Mouse (Mus musculus): Measurements from ENCODE around the gene Amz1.

Amz1 gene

DNA sequence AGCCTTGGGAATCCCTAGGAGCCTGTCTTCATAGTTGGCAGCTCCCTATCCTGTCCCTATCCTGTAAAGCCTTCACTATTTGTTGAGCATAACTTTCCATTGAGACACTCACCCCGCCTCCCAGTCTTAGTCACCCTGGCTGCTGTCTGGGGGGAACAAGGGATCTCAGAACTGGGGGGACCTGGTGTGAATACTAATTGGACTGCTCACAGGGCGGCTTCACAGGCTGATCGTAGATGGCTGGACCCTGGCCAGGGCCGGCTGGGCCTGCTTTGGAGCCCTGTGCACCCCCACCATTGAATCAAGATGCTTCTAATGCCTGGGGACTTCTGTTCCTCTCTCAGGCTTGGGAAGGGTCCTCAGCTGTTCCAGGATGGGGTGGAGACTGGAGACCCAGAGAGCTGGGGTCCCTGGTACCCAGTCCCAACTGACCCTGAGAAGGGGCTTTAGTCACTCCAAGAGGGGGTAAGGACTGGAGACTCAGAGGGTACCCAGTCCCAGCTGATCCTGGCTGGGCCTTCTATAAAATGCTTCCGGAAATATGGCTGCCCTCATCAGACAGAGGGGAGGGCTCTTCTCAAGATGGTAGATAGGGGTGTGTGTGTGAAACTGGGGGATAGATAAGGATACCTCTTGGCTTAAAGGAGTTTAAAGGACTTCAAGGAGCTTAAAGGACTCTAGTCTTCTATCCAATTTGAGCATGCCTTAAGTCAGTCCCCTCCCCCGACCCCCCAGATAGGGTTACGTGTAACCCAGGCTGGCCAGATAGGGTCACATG is 2.3 kb downstream of the Amz1 start:
- peak; percentile 47 for DNase-seq

DNA sequence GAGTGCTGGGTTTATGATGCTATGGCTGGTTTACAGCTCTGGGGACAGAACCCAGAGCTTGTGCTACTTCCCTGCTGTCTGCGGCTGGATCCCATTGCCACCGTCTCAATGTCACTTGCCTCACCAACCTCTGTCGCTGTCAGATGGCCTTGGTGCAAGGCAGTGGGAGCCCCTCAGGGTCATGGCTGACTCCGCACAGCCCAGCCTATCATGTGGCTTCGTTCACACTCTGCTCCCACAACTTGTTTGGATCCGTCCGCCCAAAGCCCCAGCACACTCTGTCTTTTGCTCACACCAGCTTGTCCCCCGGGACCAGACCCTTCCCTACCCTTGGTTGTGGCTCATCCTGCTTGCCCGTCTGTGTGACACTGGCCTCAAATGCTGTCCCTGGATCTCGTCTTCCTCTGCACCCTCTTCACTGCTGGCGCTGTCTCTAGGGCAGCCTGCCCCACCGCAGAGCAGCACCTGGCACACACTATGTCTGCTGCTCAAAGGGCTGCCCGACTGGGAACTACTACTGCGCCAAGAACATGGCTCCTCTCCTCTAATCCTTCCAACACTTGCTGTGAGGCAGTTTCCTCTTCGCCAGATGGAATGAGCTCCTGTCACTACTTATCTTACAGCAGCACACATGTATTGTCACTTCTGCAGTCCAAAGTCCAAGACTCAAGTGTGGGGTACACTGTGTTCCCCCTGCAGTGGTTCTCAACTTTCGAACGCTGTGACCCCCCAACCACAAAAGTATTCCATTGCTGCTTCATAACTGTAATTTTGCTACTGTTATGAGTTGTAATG is 3.2 kb downstream of the Amz1 start:
- DNase-seq = no peak

DNA sequence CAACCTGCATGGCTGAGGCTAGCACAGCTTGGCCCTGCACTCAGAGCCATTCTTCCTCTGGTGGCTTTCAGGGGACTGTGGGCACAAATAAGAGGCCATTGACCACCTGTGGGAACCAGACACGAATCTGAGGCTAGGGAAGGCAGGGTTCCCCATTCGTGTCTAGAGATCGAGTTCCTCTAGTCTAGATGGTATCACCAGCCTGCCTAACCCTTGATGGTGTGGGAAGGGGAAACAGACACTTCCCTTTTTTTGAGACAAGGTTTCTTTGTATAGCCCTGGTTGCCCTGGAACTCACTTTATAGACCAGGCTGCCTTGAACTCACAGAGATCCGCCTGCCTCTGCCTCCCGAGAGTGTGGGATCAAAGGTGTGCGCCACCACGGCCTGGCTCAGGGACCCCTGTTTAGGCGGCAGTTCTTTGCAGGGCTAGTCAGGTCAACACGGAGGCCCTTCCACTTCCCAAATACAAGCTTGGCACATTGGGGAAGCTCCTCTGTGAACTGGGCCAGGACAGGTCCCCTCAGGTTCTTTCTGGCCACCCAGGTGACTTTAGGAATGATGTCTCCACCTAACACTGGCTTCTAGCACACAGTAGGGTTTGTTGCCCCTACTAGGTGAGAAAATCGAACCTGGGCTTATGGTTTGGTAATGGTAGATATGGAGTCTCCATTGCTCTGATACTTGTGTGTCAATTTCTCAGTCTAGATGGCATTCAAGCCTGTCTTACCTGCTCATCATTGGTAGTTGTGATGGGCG is 7.3 kb downstream of the Amz1 start:
- no peak for DNase-seq

DNA sequence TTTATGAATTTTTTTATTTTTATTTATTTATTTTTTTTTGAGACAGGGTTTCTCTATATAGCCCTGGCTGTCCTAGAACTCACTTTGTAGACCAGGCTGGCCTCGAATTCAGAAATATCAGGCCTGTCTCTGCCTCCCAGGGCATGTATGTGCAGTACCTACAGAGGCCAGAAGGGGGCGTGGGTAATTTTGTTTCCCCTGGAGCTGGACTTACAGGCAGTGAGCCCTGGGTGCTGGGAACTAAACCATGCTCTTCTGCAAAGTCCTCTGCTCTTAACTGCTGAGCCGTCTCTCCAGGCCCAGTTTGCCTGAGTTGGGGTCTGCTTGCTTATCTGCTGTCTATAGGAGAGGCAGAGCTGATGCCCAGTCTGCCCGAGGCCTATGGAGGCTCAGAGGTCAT is 8.3 kb downstream of the Amz1 start:
- DNase-seq = no peak

DNA sequence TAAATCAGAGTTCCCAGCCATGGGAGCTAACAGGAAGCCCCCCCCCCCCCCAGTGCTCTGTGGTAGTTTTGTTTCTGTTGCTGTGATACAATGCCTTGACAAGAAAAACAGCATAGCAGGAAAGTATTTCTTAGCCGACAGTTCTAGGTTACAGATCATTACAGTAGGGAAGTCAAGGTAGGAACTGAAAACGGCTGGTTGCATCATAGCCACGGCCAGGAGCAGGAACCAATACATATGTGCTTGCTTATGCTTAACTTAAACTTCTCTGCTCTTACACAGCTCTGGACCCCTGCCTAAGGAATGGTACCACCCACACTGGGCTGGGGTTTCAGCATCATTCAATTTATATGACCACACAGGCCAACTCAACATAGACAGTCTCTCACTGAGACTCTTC is 9.4 kb downstream of the Amz1 start:
- DNase-seq = no peak

DNA sequence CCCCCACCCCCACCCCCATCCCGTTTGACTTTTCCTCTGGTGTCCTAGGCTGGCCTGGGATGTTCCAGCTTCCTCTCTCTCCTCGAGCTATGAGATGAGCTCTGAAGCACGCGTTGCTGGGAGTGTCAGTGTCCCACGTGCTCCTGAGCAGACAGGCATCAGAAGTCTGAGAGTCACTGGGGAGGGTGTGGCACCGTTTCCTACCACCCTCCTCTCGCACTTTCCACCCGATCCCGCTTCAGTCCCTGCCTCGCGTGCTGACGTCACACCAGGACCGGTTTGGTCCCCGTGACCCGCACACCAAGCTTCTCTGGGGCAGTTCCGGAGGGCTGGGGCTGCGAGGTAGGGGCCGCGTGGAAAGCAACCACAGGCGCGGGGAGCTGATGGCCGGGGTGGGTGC is 11.4 kb downstream of the Amz1 start:
- DNase-seq = peak; percentile 46

DNA sequence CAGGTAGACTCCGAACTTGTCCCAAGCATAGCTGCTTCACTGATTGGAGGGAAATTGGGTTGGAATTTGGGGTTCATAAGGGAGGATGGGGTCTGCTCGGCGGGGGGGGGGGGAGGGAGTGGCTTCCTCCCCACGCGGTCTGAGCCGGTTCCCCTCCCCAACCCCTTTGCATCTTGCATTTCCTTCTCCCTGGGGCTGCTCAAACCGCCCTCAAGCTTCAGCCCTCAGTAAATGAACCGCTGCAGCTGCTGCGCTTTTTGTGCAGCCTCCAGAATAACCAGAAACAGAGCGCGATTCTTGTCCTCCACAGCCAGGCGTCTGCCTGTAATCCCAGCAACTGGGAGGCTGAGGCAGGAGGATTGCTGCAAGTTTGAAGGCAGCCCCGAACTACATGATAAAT is 12.2 kb downstream of the Amz1 start:
- DNase-seq = no peak

DNA sequence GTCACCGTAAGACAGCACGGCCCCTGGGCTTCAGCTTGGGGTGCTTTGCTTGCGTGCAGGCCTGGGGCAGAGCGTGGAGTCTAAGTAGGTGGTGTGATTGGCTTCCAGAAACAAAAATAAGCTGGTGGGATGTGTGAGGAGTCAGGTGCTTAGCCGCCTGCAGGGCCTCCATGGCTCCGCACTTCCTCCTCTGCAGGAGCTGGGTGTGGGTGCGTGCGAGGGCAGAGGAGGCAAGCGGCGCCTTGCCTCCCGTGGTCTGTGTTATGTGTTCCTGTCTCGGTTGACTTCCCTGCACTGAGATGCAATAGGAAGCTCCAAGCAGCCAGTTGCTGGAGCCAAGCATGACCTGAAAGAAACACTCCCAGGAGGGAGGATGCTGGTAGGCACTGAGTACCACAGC is 15.9 kb downstream of the Amz1 start:
- peak; percentile 71 for DNase-seq

DNA sequence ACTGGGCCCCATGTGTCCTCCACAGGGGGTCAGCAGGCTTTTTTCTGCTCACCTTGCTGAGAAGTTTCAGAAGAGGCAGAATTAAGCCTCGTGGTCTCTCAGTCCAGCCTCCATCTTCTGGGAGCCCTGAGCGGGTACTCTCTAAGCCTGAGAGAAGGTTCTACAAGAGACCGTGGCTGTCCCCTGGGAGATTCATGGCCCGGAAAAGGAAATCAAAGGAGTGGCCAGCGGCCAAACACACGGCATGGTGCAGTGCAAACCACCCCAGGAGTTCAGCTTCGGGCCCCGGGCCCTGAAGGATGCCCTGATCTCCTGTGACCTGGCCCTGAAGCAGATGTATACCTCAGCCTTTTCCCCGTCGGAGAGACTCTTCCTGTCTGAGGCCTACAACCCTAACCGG is 17.1 kb downstream of the Amz1 start:
- no peak for DNase-seq

DNA sequence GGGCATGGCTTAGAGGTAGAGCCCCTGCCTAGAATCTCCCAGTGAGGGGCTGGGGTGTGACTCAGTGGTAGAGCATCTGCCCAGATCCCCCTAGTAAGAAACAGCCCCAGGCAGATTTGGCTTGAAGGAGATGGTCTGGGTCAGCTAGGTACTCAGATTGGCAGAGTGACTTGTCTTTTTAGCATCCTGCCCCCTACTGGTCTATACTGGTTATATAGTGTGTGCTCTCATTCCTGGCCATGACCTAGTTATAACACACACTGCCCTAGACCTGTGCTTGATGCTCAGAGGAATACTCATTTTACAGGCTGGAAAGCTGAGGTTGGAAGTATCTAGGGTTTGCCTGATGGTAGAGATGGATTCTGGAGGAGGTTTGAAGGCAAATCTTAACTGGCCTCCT is 17.9 kb downstream of the Amz1 start:
- no peak for DNase-seq

DNA sequence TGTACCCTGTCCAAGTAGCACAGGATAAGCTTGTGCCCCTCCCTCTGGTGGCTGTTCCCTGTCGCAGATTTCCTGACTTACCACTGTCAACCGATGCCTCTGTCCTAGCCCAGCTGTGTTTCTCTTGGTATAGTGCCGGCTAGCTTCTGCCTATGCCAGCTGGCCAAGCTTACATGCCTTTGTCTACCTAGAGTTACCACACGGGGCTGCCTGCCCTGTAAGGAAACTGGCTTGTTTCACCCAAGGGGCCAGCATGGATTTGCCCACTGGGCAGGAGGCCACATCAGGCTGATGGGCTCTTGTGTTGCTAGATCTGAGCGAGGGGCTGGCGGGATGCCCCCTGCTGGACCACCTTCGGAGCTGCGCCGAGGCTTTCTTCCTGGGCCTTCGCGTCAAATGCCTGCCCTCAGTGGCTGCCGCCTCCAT is 19.8 kb downstream of the Amz1 start:
- no peak for DNase-seq

DNA sequence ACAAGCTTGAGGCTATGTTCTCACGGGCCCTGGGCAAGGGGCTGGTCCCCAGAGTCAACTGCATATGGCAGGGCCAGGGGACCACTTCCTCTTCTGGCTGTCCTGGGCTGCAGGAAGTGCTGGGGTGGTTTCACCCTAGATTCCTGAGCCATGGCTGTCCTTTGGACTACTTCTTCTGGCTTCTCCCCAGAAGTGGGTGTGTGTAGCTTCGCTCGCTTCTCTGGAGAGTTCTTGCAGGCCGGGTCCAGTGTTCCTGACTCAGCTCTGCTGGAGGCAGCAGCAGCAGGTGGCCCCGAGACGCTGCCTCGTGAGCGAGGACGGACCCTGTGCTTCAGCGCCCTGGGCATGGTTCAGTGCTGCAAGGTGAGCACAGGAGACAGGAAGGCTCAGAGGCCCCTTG is 24.5 kb downstream of the Amz1 start:
- no peak for DNase-seq

DNA sequence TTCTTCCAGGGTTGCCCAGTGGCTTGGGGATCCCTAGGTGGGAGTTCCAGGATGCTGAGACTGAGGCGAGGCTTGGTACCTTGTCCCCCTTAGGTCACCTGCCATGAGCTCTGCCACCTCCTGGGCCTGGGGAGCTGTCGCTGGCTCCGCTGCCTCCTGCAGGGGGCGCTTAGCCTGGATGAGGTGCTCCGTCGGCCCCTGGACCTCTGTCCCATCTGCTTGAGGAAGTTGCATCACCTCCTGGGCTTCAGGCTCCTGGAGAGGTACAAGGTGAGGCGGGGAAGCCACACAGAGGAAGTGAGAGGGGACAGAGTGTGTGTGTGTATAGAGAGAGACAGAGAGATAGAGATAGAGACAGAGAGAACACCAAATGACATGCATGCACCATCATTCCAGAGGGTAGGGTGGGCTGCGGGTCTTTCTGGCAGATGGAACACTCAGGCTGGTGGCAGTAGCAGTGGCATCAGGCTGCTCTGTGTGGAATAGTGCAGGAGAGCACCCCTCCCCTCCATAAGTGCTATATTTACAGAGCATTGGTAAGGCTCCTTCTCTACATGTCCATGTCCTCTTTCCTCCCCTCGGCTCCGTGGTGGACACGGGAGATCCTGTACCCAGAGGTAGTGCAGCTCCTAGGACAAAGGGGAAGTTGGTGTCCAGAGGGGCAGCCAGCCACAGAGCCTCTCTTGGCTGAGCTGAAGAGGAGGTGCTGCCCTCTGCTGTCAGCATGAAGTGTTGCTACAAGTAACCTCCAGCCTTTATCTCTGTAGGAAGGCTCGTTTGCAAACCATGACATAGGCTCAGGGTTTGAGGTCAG is 25.3 kb downstream of the Amz1 start:
- peak; percentile 64 for DNase-seq

DNA sequence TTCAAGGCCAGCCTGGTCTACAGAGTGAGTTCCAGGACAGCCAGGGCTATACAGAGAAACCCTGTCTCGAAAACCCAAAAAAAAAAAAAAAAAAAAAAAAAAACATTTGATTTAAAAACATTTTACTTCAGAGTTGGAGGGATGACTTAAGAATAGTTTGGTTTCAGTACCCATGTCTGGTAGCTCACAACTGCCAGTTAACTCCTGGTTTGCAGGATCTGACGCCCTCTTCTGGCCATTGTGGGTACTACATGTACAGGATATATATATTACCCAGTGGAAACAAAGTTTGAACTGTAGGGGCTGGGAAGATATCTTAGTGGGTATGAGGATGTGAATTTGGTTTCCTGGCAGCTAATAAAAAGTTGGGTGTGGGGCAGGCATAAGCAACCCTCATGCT is 27.0 kb downstream of the Amz1 start:
- DNase-seq = no peak

DNA sequence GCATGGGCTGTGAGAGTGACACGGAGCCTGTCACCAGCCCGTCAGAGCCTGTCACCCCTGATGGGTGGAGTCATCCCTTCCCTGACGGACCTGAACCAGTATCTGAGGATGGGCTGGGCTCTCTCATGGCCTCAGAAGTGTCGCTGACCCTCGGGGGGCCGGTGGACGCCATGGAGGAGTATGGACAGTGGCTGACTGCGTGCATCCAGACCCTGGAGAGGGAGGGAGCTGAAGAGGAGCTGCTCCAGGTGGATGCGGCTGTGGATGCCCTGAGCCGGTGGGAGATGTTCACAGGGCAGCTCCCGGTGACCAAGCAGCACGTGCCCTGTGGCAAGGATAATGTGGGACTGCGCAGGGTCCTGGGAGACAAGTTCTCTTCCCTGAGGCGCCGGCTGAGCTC is 28.1 kb downstream of the Amz1 start:
- DNase-seq = no peak

DNA sequence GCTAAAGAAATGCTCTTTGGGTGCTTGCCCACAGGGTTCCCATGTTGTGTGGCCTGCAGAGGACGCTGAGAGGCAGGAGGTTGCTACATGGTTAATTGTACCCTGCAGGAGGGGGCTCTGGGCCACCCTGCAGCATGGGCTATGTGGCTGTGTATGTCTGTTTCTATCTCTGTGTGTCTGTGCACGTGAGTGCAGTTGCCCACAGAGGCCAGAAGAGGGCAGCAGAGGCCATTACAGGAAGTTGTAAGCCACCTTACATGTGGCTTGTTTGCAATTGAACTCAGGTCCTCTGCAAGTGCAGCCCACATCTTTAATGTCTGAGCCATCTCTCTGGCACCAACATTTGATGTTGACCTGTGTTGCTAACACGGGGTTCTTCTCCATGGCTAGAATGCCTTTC is 28.7 kb downstream of the Amz1 start:
- DNase-seq = no peak

DNA sequence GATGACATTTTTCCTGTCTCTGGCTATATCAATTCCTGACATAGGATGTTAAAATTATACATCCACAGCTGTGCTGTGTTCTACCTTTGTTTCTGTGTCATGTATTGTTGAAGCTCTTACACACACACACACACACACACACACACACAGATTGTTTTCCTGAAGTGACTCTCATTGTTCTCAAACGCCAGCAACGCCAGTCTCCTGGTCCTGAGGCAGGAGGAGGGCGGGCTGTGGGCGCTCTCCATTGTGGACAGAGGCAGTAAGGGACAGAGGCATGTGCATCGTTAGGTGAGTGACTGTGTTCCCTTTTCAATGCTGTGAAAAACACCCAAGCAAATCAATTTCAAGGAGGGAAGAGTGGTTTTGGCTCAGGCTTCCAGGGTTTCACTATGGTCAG is 29.3 kb downstream of the Amz1 start:
- DNase-seq = no peak

DNA sequence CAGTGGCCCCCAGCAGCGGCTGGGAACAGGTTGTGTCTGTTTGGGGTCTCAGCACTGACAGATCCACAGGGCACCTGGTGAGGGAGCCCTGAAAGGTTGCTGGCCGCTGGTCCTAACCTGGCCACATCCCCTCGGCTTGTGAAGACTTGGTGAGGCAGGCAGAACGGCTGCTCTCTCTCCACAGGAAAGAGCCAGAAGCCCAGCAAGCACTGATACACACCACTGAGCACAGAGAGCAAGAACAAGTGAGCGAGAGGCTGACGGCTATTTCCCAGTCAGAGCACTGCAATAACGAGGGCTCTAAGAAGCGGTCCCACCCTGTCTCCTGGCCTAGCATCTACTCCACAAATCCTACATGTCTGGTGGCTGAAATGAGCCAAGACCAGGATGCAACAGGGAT is 34.9 kb downstream of the Amz1 start:
- DNase-seq = no peak

DNA sequence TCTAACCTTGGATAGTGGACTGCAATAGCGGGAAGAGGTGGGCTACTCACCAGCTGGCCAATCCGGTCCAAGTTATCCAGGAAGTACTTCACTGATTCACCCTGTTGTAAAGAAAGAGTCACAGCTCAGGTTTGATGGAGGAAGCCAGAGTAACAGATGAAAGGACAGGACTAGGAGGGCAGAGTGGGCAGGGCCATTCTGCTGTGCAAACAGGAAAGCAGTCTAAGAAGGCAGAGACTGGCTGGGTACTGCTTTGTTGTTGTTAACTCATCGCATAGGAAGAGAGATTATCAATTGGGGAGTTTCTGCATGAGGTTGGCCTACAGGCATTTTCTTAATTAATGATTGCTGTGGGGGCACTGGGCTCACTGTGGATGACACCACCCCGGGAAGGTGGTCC is 38.6 kb downstream of the Amz1 start:
- DNase-seq = no peak

DNA sequence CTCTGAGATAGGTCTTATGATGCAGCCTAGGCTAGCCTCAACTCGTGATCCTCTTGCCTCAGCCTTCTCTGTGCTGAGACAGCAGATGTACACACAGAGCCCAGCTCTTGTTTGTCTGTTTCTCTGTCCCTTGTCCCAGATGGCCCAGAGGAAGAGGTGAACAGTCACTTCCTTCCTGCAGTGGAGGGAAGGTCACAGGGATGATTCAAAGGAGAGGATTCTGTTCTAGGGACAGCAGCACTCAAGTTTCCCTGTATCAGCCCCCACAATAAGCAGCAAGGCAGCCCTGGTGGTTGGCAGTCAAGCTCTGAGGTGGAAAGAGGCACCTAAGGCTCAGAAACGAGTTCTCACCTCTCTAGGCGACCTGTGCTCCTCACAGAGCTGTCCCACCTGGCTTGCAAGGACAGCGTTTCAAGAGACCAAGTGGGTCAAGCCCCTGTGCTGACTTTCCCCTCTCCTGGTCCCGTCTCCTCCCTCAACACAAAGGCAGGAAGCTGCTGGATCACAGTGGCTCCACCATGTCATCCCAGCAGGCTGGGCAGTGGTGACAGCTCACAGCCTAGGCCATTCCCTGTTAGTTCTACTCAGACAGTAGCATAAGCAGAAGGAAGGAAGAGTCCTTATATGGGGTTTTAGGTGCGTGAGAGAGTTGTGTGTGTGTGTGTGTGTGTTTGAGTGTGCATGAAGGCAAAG is 41.1 kb downstream of the Amz1 start:
- DNase-seq = no peak

DNA sequence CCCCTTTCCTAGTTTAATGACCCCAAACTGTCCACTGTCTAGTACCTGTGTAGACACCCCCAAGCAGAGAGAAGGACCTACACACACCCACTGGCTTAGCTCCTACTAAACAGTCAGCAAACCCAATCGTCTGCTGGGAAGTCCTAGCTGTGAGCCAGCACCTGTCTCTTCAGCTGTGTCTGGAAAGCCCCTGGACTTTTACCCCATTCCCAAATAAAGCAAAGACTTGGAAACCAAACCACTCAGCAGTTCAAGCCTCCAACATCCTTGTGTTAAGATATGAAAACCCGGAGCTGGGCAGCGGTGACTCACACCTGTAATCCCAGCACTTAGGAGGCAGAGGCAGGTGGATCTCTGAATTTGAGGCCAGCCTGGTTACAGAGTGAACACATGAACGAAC is 42.6 kb downstream of the Amz1 start:
- no peak for DNase-seq

DNA sequence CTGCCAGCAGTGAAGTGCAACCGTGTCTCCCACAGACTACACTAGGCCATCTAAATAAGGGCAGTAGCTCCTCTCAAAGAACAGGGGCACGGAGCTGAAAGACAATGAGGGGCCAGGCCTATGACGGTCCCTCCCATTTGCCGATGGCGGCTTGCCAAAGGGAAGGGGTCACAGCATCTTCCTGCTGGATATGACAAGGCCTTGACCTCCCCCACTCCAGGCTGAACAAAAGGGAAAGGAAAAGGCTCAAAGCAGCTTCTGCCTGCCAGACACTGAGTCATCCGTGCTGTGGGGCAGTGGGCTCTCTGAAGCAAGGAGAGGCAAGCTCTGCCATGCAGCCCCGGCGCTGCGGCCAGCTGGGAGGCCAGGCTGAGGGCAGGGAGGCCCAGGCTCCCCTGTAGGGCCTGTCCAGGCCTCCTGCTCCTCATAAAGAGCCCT is 43.8 kb downstream of the Amz1 start:
- peak; percentile 79 for DNase-seq
